Mouse (Mus musculus) thymus, postnatal 0 days (tissue): ENCODE measurements around the gene Gm8127. TPM values are rescaled to one million over a fixed set of nuclear protein-coding genes. Genes with fewer than 3 reads are reported as not detected.
"Not testable (repeated sequence)": the region's sequence is repeated elsewhere in the genome, so short reads cannot be mapped to it uniquely, and the experiment has no call there.

Experiments used
- DNase-seq: peaks from one replicate; pipeline ENCODE4 v3.0.0-alpha.2; 2015; ENCODE audit warnings: low spot score
- polyA plus RNA-seq: library from polyadenylated mRNA; unstranded; fragments of >200 nt; fragmentation: Nextera tagmentation; extraction: Ambion mirVana; gene quantifications from 2 replicates; pipeline ENCODE4 v1.2.1, GENCODE M21; 2015

Gene Gm8127
- not detected in 2 replicates for polyA plus RNA-seq

GRCm38 (mm10) chr14:43293503-43293902 is at the start of gene Gm8127:
Gm8127 (minus strand) TSS chr14:43293832.
- DNase-seq, result not testable (repeated sequence)

- not testable (repeated sequence) for DNase-seq
These were observed 44.0 kb upstream of the Gm8127 start for GRCm38 (mm10) chr14:43337646-43338045.

- not testable (repeated sequence) for DNase-seq
These were observed 37.8 kb upstream of the Gm8127 start for GRCm38 (mm10) chr14:43331362-43331880.

DNA sequence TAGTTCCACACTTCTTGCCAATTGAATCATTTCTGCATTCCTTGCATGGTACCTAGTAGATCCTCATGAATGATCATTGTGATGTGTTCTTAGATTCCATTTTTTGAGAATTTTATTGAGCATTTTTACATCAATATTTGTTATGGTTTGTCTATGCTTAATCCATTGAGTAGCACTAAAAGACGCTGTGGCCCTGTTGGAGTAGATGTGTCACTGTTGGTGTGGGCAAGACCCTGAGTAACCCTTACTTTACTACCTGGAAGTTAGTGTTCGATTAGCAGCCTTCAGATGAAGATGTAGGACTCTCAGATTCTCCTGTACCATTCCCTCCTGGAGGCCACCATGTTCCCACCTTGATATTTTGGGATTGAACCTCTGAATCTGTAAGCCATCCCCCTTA is 35.0 kb upstream of the Gm8127 start:
- DNase-seq, result not testable (repeated sequence)

DNA sequence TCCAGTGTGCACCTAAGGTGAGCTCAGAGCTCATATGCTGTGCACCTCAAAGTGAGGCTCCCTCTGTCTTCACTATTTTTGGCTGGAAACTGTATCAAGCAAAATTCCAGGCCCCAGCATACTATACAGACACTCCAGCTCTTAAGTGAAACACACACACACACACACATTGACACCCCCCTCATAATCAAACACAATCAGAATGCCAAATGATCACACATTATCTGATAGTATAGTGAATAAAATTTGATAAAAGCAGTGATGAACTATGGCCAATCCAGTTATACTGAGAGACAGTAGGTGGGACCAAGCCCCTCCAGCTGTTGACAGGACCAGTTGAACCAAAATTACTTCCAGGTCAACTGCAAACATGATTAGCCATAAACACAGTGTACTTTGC is 25.9 kb upstream of the Gm8127 start:
- not testable (repeated sequence) for DNase-seq

DNA sequence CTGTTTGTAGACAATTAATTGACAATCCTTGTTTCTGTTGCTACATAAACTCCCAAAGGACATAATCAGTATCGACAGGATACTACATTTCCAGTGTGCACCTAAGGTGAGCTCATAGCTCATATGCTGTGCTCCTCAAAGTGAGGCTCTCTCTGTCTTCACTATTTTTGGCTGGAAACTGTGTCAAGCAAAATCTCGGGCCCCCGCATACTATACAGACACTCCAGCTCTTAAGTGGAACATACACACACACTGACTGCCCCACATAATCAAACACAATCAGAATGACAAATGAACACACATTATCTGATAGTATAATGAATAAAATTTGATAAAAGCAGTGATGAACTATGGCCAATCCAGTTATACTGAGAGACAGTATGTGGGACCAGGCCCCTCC is 15.0 kb downstream of the Gm8127 start:
- not testable (repeated sequence) for DNase-seq

- DNase-seq, result not testable (repeated sequence)
These were observed 15.5 kb downstream of the Gm8127 start for GRCm38 (mm10) chr14:43278146-43278545.

- DNase-seq, result not testable (repeated sequence)
These were observed 16.2 kb downstream of the Gm8127 start for GRCm38 (mm10) chr14:43277468-43277867.

DNA sequence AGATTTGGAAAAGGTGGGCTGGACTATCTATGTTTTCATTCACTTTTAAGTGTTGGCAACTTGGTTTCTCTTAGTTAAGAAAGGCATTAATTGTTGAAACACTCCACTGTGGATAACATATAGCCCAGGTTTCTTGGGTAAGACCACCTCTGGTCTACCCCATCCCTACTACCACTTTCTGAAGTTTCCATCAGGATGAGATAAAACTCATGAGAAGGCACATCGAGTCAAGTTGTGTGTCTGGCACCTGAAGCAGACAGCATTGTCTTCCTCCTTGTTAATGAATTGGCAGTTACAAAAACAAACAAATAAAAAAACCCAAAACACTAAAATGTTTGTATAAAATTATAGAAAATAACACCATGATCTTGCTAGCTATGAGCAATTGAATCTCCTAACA is 17.9 kb downstream of the Gm8127 start:
- not testable (repeated sequence) for DNase-seq

- not testable (repeated sequence) for DNase-seq
These were observed 18.6 kb downstream of the Gm8127 start, which contains the start of gene Gm9732 for GRCm38 (mm10) chr14:43274986-43275511. Gm9732 (plus strand) TSS chr14:43275036.

DNA sequence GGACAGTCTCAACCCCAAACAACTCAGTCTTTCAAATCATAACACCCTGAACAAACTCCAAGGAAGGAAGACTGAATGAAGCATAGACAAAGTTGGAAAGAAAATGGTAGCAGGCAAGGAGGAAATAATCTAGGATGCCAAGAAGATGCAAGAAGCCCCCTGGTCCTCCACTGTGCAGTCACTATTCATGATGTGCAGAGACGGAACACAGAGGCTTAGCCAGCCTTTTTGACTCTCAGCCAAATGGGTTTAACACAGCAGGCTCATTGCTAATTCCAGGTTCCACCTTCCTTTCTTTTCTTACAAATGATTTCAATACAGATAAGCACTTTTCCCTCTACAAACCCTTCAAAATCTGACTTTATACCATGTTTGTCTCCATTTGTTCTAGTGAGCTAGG is 20.5 kb downstream of the Gm8127 start:
- not testable (repeated sequence) for DNase-seq

DNA sequence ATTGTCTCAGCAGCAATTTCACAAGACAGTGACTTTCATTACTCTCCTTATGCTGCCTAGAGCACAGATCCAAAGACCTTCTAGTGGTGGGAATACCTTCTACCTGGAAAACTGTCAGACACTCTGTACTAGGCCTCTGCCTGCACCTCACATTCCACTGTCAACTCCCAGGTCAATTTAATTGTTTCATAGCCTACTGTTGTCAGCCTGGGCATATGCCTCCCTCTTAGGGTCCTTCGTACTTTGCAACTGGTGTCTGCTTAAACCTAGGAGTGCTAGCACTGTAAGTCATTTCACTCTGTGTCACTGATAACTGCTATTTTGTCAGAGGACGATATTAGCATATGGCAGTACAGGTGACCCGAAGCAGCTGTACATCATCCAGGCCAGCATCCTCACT is 24.4 kb downstream of the Gm8127 start:
- DNase-seq, result not testable (repeated sequence)

GRCm38 (mm10) chr14:43268521-43269084 is 25.0 kb downstream of the Gm8127 start:
- DNase-seq, result not testable (repeated sequence)

DNA sequence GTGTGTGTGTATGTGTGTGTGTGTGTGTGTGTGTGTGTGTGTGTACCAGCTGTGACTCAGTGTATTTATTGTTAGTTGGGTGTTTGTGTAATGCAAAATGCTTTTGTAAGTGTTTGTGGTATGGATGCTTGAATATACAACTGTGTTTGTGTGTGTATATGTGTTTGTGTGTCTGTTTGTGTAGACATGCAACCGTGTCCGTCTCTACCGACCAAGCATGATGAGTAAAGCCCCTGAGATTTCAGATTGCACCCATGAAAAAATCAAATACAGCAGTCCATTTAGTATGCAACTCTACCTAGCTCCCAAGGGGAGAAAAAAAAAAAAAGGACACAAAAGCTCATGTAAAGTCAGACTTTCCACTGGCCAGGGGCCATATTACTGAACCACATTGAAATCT is 30.2 kb downstream of the Gm8127 start:
- not testable (repeated sequence) for DNase-seq

DNA sequence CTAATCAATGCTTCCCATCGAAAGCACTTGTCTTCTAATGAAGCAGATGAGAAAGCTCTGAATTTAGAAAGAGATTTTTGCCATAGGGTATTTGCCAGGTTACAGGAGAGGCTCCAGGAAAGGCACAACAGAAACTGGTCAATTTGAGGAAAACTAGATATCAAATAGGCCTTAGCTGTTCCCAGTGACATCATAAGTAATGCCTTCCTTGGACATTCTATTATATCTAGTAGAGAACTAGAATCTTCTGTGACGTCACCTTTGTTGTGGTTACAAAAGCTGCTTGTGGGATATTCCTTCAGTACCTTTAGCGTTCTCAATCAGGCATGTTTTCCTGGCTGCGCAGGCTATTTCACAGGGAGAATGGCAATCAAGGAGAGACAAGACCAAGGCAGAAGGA is 35.3 kb downstream of the Gm8127 start, which contains the start of gene Gm8126:
Gene Gm8126 (plus strand): TSS at position 301 of the 400 bp plus-strand sequence.
- not testable (repeated sequence) for DNase-seq

DNA sequence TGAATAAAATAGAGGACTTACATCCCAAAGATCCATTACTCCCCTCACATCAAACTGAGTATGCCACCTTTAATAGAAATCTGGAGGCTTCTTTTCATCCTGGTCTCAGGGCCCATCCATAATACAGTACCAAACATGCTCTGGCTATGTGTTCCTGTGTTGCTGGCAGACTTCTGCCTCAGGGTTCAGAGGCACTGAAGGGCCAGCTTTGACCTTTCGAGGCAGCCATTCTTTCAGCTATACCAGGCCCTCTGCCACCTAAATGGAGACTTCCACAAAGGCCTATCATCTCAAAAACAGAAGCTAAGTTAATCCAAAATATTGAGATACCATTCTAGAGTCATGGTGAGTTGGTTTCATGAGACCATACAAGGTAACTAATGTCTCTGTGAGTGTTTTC is 37.1 kb downstream of the Gm8127 start:
- not testable (repeated sequence) for DNase-seq

DNA sequence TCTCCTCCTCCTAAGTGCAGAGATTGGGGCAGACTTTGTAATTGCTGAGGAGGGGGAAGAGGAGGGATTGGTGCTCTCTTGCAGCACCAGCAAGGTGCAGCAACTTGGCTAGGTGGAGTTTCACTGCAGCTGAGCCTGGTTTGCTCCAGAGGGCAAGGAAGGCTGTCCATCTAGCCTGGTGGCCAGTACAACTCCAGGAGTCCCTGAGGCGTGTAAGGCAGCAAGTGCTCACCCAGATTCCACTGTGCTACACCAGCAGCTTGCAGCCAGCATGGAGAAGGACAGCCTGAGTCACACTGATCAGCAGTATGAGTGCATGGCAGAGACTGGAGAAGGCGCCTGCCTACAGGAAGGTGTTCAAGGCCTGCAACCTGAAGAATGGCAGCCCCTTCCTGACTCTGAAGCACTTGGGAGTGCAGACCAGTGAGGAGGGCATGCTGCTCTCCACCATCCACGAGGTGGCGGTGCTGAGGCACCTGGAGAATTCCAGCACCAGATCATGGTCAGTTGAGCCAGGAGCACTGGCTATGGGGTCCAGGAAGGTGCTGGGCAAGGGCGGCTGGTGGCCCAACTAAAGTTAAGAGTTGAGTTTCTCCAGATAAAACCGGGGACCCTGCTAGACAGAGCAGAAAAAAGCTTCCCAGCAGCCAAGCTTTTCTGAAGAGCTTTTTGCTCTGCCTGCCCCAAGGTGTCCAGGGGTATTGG is 42.9 kb downstream of the Gm8127 start:
- DNase-seq, result not testable (repeated sequence)

DNA sequence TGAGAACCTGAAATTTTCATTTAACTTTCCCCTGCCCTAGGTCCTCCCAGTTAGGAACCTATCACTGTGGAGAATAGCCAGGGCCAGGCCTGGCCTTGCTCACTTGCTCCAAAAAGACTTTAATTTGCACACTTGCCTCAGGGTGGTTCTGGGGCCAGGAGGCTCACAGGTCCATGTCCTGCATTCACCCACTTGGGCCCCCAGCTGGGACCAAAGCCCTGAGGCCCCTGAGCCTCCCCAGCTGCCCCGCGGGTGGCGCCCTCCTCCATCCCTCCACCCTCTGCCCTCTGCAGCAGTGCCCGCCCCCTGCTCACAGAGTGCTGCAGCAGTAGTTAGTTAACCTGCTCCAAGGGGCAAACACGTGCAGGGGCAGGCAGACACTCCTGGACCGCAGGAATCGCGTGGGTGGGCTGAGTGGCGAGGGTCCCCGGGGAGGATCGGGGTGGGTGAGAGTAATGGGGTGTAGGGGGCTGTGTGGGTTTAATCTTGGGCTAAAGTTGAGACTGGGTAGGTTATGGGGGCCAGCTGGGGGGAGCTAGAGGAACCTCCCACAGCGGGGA is 43.9 kb downstream of the Gm8127 start:
- DNase-seq, result not testable (repeated sequence)
